Mouse (Mus musculus) intestine, postnatal 0 days (tissue): ENCODE measurements at regions not wholly inside any gene's neighbourhood (a gene's known extent, or its start where the extent isn't known, plus 50 kb on each side); places are given as distances from the start of the nearest gene placed in this dataset.
A peak's percentile ranks its signal among the peaks of the same experiment; 100 is the strongest.

Source experiments
- ATAC-seq: fragments of 200-750 bp; cut with Nextera tagmentation; 2 replicates; pipeline ENCODE4 v1.8.0; 2017; ENCODE audit warnings: mild to moderate bottlenecking, moderate TSS enrichment, moderate library complexity
- H3K27ac ChIP-seq: fragments of 300-500 bp; sonication (generic); 2 replicates; pipeline ENCODE4 v1.5.1; 2014; ENCODE audit warnings: mild to moderate bottlenecking, low read depth, low read length, moderate library complexity
- H3K27me3 ChIP-seq: fragments of 300-500 bp; sonication (generic); replicated peaks from 2 replicates; pipeline ENCODE4 v1.6.1; 2014; ENCODE audit warnings: low read length, mixed read lengths; ENCODE audit not compliant: control insufficient read depth, insufficient read depth
- H3K36me3 ChIP-seq: fragments of 300-500 bp; sonication (generic); 2 replicates; pipeline ENCODE4 v1.6.1; 2014; ENCODE audit warnings: mild to moderate bottlenecking, moderate library complexity; ENCODE audit not compliant: control insufficient read depth, insufficient read depth
- H3K4me1 ChIP-seq: fragments of 300-500 bp; sonication (generic); replicated peaks from 2 replicates; pipeline ENCODE4 v1.6.1; 2014; ENCODE audit warnings: antibody characterized with exemption, low read length, mixed read lengths; ENCODE audit not compliant: control insufficient read depth, insufficient read depth
- H3K4me2 ChIP-seq: fragments of 300-500 bp; sonication (generic); replicated peaks from 2 replicates; pipeline ENCODE4 v1.6.1; 2014; ENCODE audit warnings: low read depth, mild to moderate bottlenecking, moderate library complexity
- H3K4me3 ChIP-seq: fragments of 300-500 bp; sonication (generic); 2 replicates; pipeline ENCODE4 v1.5.1; 2014; ENCODE audit warnings: low read depth, low read length
- H3K9ac ChIP-seq: fragments of 300-500 bp; sonication (generic); 2 replicates; pipeline ENCODE4 v1.6.1; 2014; ENCODE audit warnings: mild to moderate bottlenecking, low read depth, low read length
- H3K9me3 ChIP-seq: fragments of 300-500 bp; sonication (generic); 2 replicates; pipeline ENCODE4 v1.6.1; 2016; ENCODE audit warnings: mixed run types; ENCODE audit not compliant: control insufficient read depth
- CTCF ChIP-seq: sonication (generic); IDR thresholded peaks from 2 replicates; pipeline ENCODE4 v1.5.1; 2016; ENCODE audit warnings: low read depth, mild to moderate bottlenecking, control low read depth, antibody characterized with exemption, moderate library complexity
- WGBS: fragments of 180-500 bp; shearing (Covaris S2); extraction: QIAGEN DNeasy Blood & Tissue Kit; methylation state at CpG from one replicate; pipeline ENCODE4 v1.1.7; 2014; 5-methylcytosine and 5-hydroxymethylcytosine counted together

GRCm38 (mm10) chr15:62571803-62572202, 1273.2 kb downstream of the Gsdmc2 start:
- no peaks in the 10 kb centered on the region for H3K4me1 ChIP-seq
- TF ChIP-seq CTCF, result no peak
- no peaks in the 10 kb centered on the region for H3K9me3 ChIP-seq
- no peaks in the 10 kb centered on the region for H3K27me3 ChIP-seq
- WGBS, result 79% methylated on average over 7 of the region's 7 CpGs
- no peak for ATAC-seq
- no peak overlapping the region for H3K27ac ChIP-seq
- no peak overlapping the region for H3K4me3 ChIP-seq
- no peak overlapping the region for H3K9ac ChIP-seq
- no peaks in the 10 kb centered on the region for H3K36me3 ChIP-seq
- no peak overlapping the region for H3K4me2 ChIP-seq

- TF ChIP-seq CTCF, result no peak
- no peaks in the 10 kb centered on the region for H3K4me1 ChIP-seq
- H3K9me3 ChIP-seq, result no peaks in the 10 kb centered on the region
- no peaks in the 10 kb centered on the region for H3K36me3 ChIP-seq
- H3K9ac ChIP-seq, result no peak overlapping the region
- ATAC-seq, result peak; percentile 82
- H3K27me3 ChIP-seq, result no peaks in the 10 kb centered on the region
- 0 out of 2 replicates have a peak overlapping the region, but pooled peaks have one; percentile 28 for H3K27ac ChIP-seq
- H3K4me3 ChIP-seq, result no peak overlapping the region
- no peak overlapping the region for H3K4me2 ChIP-seq
- WGBS, result 60% methylated on average over 7 of the region's 7 CpGs
Measured at GRCm38 (mm10) chr15:62568788-62569713, 1275.9 kb downstream of the Gsdmc2 start.

GRCm38 (mm10) chr15:62567431-62567830, 1277.5 kb downstream of the Gsdmc2 start:
- no peaks in the 10 kb centered on the region for H3K27me3 ChIP-seq
- H3K9me3 ChIP-seq, result no peaks in the 10 kb centered on the region
- H3K4me3 ChIP-seq, result no peak overlapping the region
- WGBS, result 82% methylated on average over 4 of the region's 4 CpGs
- no peak for TF ChIP-seq CTCF
- H3K36me3 ChIP-seq, result no peaks in the 10 kb centered on the region
- H3K9ac ChIP-seq, result no peak overlapping the region
- no peak for ATAC-seq
- H3K27ac ChIP-seq, result no peak overlapping the region
- H3K4me2 ChIP-seq, result no peak overlapping the region
- H3K4me1 ChIP-seq, result no peaks in the 10 kb centered on the region

- Histone ChIP-seq H3K9me3 (no peaks in the 10 kb centered on the region), H3K27me3 (no peaks in the 10 kb centered on the region), H3K4me2 (no peak overlapping the region), H3K27ac (no peak overlapping the region), H3K9ac (no peak overlapping the region), H3K4me1 (no peaks in the 10 kb centered on the region), H3K36me3 (no peaks in the 10 kb centered on the region), H3K4me3 (no peak overlapping the region)
- WGBS, result 28% methylated on average over 7 of the region's 7 CpGs
- ATAC-seq, result no peak
- TF ChIP-seq CTCF, result no peak
Measured at GRCm38 (mm10) chr15:62566106-62566511, 1278.9 kb downstream of the Gsdmc2 start.

- no peak for TF ChIP-seq CTCF
- no peak overlapping the region for H3K4me3 ChIP-seq
- no peaks in the 10 kb centered on the region for H3K36me3 ChIP-seq
- WGBS, result 70% methylated on average over 2 of the region's 2 CpGs
- H3K9ac ChIP-seq, result no peak overlapping the region
- no peaks in the 10 kb centered on the region for H3K4me1 ChIP-seq
- H3K4me2 ChIP-seq, result no peak overlapping the region
- H3K27ac ChIP-seq, result no peak overlapping the region
- no peaks in the 10 kb centered on the region for H3K27me3 ChIP-seq
- H3K9me3 ChIP-seq, result no peaks in the 10 kb centered on the region
- ATAC-seq, result no peak
Measured at GRCm38 (mm10) chr15:62533233-62533632, 1311.7 kb downstream of the Gsdmc2 start.

- Histone ChIP-seq H3K9ac (no peak overlapping the region), H3K27me3 (no peaks in the 10 kb centered on the region), H3K27ac (no peak overlapping the region), H3K4me3 (no peak overlapping the region), H3K4me1 (no peaks in the 10 kb centered on the region), H3K4me2 (no peak overlapping the region), H3K36me3 (no peaks in the 10 kb centered on the region), H3K9me3 (no peaks in the 10 kb centered on the region)
- 67% methylated on average over 3 of the region's 3 CpGs for WGBS
- TF ChIP-seq CTCF, result peak; percentile 16; the same call in 1 of the 2 replicates
- no peak for ATAC-seq
Measured at GRCm38 (mm10) chr15:62528975-62529374, 1316.0 kb downstream of the Gsdmc2 start.
